Mouse (Mus musculus) midbrain, embryonic 15.5 days (tissue): ENCODE measurements around the gene Sh3tc1. TPM values are rescaled to one million over a fixed set of nuclear protein-coding genes. Genes with fewer than 3 reads are reported as not detected.

Experiments
- ATAC-seq: fragments of 200-750 bp; cut with Nextera tagmentation; replicated peaks from 2 replicates; pipeline ENCODE4 v1.8.0; 2017; ENCODE audit warnings: moderate TSS enrichment
- H3K27ac ChIP-seq: fragments of 300-500 bp; sonication (generic); 2 replicates; pipeline ENCODE4 v1.5.1; 2015; ENCODE audit warnings: mild to moderate bottlenecking, inconsistent platforms
- H3K27me3 ChIP-seq: fragments of 300-500 bp; sonication (generic); replicated peaks from 2 replicates; pipeline ENCODE4 v1.6.1; 2015; ENCODE audit warnings: inconsistent platforms
- H3K36me3 ChIP-seq: fragments of 300-500 bp; sonication (generic); replicated peaks from 2 replicates; pipeline ENCODE4 v1.6.1; 2015; ENCODE audit warnings: inconsistent platforms
- H3K4me1 ChIP-seq: fragments of 300-500 bp; sonication (generic); 2 replicates; pipeline ENCODE4 v1.6.1; 2015; ENCODE audit warnings: inconsistent platforms
- H3K4me2 ChIP-seq: fragments of 300-500 bp; sonication (generic); 2 replicates; pipeline ENCODE4 v1.6.1; 2015; ENCODE audit warnings: inconsistent platforms, mild to moderate bottlenecking, moderate library complexity
- H3K4me3 ChIP-seq: fragments of 300-500 bp; sonication (generic); 2 replicates; pipeline ENCODE4 v1.5.1; 2015; ENCODE audit warnings: mild to moderate bottlenecking, inconsistent platforms
- H3K9ac ChIP-seq: fragments of 300-500 bp; sonication (generic); 2 replicates; pipeline ENCODE4 v1.6.1; 2015; ENCODE audit warnings: mild to moderate bottlenecking, inconsistent platforms
- H3K9me3 ChIP-seq: fragments of 300-500 bp; sonication (generic); 2 replicates; pipeline ENCODE4 v1.6.1; 2016; ENCODE audit warnings: inconsistent platforms
- WGBS: fragments of 180-500 bp; shearing (Covaris S2); methylation state at CpG from one replicate; pipeline ENCODE4 v1.1.7; 2015; ENCODE audit warnings: mixed read lengths; 5-methylcytosine and 5-hydroxymethylcytosine counted together
- polyA plus RNA-seq: library from polyadenylated mRNA; unstranded; fragments of >200 nt; fragmentation: Nextera tagmentation; extraction: Ambion mirVana; gene quantifications from 2 replicates; pipeline ENCODE4 v1.2.1, GENCODE M21; 2015

The Sh3tc1 gene
- polyA plus RNA-seq = 2.5 and 3.5 TPM in 2 replicates

DNA sequence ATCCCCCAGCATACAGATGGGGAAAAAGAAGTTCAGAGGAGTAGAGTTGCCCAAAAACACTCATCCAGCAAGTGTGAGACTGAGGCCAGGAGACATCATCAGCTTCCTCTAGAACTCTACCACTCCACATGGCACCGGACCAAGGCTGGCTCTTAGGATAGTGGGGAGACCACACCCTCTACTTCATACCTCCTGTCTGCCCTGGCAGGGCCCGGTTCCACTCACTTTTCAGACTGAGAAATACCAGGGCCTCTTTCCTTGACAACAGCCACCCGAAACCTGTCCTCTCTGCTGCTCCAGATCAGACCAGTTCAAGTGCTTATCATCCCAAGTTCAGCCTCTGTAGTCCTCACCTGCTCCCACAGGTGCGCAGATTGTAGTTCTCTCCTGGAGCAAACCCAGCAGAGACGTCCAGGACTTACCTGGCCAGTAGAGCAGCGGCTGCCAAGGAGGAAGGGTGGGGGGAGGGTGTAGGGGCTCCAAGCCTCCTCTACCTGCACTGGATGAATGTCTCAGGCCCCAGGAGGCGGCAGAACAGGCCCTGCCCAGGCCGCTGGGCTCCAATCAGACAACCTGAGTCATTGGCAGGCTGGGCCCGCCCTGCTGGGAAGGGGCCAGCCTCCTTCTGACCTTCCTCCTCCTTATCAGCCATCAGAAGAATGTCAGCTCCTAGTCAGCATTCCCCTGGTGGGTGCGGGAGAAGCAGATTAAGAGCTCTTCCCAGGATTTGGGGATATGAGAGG, at the start of gene Sh3tc1:
Gene Sh3tc1 (minus strand): TSS at position 452 of the 743 bp plus-strand sequence.
- Histone ChIP-seq H3K9me3 (no peaks in the 10 kb centered on the region), H3K27me3 (0 out of 2 replicates have a peak, but pooled peaks cover 3% of the 10 kb centered on the region), H3K4me3 (no peak within 1 kb of the TSS), H3K36me3 (no peaks in the 10 kb centered on the region), H3K4me1 (no peaks in the 10 kb centered on the region), H3K9ac (no peak within 1 kb of the TSS), H3K4me2 (no peak within 1 kb of the TSS), H3K27ac (no peak within 1 kb of the TSS)
- 26% methylated on average over 10 of the region's 10 CpGs for WGBS
- ATAC-seq = no peak

DNA sequence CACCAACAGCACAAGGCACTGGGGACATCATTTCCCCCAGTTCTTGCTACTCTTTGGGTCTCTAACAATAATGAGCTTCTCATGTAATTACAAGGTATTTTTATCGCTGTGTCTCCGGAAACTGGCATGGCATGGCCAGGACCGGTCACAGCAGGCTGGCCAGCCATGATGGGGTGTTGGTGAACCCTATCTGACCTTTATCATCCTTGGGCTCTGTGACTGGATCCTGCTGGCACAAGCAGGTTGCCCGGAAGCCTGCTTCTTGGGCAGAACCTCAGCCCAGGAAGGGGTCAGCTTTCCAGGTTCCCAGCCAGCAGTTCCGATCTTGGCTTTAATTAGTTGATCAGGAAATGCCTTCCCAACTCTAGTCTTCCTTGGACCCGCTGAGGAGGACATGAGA, 48.9 kb upstream of the Sh3tc1 start:
- Histone ChIP-seq H3K27me3 (no peaks in the 10 kb centered on the region), H3K9me3 (no peaks in the 10 kb centered on the region), H3K9ac (no peak overlapping the region), H3K27ac (no peak overlapping the region), H3K36me3 (no peaks in the 10 kb centered on the region), H3K4me3 (no peak overlapping the region), H3K4me1 (no peaks in the 10 kb centered on the region), H3K4me2 (no peak overlapping the region)
- no peak for ATAC-seq
- WGBS = 83% methylated on average over 6 of the region's 6 CpGs

DNA sequence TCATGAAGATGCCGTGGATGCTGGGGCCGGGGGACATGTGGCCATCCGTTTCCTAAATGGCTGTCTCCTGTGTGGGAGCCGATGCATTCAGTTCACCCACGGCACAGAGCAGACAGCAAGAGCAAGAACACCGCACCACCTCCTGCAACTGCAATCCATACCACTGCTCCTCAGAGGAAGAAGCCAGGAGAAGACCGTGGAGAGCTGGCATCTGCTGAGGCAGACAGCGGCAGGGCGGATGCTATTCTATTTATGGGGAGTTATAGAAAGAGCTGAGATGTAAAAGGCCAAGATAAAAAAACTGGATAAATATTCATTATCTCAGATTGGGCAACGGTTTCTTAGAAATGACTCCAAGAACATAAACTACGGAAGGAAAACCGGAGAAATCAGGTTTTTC, 48.1 kb upstream of the Sh3tc1 start:
- 90% methylated on average over 12 of the region's 12 CpGs for WGBS
- H3K4me1 ChIP-seq = no peaks in the 10 kb centered on the region
- H3K27me3 ChIP-seq = no peaks in the 10 kb centered on the region
- H3K4me2 ChIP-seq = no peak overlapping the region
- no peak for ATAC-seq
- H3K4me3 ChIP-seq = no peak overlapping the region
- no peak overlapping the region for H3K27ac ChIP-seq
- H3K9ac ChIP-seq = no peak overlapping the region
- no peaks in the 10 kb centered on the region for H3K36me3 ChIP-seq
- H3K9me3 ChIP-seq = no peaks in the 10 kb centered on the region

DNA sequence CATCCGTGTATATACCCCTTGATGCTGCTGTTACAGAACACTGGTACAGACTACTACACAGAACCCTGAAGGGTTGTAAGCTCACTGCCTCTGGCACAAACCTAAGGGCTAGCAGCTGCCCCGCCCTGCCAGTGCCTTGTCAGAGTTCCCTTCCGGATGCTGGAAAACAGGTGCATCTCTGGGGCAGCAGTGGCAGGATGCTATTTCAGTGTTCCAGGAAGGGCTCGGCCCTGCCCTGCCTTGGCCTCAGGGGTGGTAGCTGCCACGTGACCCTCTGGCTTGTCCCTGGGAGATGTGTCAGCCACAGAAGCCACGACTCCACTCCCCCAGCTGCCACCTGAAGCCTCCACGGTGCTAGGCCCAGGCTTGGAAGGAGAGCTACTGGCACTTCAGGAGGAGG, 46.1 kb upstream of the Sh3tc1 start:
- no peak for ATAC-seq
- Histone ChIP-seq H3K27me3 (no peaks in the 10 kb centered on the region), H3K27ac (no peak overlapping the region), H3K36me3 (no peaks in the 10 kb centered on the region), H3K9ac (no peak overlapping the region), H3K4me3 (no peak overlapping the region), H3K9me3 (no peaks in the 10 kb centered on the region), H3K4me2 (no peak overlapping the region), H3K4me1 (no peaks in the 10 kb centered on the region)
- WGBS = 76% methylated on average over 7 of the region's 7 CpGs

DNA sequence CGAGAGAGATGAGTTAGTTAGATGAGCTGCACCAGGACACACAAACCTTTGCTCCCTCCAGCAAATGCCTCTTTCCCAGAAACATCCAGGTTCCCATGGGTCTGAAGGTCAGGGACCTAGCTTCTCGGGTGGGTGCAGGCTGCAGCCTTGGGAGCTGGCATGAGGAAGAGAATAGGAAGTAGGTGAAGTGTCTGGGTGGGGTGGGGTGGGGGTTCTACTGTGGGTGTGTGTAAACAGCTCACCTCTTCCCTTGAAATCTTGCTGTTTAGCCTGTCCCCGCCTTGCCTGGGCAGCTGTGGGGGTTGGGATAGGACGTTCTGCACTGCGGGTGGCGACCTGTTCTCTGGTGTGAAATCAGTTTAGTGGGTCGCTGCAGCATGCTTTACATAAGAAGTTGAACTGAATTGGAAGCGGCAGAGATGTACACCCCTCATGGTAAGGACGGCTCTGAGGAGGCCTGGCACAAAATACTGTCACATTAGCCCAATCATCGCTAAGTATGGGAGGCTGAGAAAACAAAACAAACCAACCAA, 42.9 kb upstream of the Sh3tc1 start:
- Histone ChIP-seq H3K36me3 (no peaks in the 10 kb centered on the region), H3K4me2 (no peak overlapping the region), H3K4me1 (no peaks in the 10 kb centered on the region), H3K9me3 (no peaks in the 10 kb centered on the region), H3K4me3 (no peak overlapping the region), H3K27me3 (no peaks in the 10 kb centered on the region), H3K9ac (no peak overlapping the region), H3K27ac (no peak overlapping the region)
- ATAC-seq = no peak
- WGBS = 52% methylated on average over 10 of the region's 10 CpGs

DNA sequence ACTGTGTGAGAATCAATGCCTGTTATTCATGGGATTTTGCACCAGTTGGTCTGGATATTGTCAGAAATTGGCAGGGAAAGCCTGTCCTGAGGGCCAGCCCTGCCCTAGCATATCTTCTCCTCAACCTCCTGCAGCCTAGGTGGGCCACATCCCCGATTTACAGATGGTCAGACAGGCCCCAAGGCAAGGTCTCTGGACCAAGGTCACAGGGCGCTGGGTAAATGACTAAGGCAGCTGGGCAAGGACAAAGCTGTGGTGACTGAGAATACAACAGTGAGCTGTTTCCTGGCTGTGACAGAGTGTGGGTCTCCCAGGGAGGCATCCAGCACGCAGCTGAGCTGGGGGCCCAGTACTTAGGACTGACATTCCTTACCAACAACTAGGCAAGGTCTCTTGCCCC, 41.3 kb upstream of the Sh3tc1 start:
- Histone ChIP-seq H3K36me3 (no peaks in the 10 kb centered on the region), H3K9me3 (no peaks in the 10 kb centered on the region), H3K4me1 (no peaks in the 10 kb centered on the region), H3K4me2 (no peak overlapping the region), H3K27ac (no peak overlapping the region), H3K4me3 (no peak overlapping the region), H3K9ac (no peak overlapping the region), H3K27me3 (no peaks in the 10 kb centered on the region)
- 71% methylated on average over 3 of the region's 3 CpGs for WGBS
- ATAC-seq = no peak

DNA sequence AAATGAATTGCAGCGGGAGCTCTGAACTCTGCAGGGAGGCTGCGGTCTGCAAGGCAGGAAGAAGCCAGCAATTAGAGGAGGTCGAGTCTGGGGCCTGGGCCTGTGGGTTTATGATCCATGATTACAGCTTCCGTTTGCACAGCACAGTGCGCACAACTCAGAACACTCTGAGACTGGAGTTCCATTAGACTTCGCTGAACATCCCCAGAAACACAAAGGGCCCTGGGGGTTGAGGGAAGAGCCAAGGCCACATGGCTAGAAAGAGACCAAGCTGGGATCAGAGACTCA, 34.3 kb upstream of the Sh3tc1 start:
- no peak for ATAC-seq
- 58% methylated on average over 6 of the region's 6 CpGs for WGBS
- peaks cover 7% of the 10 kb centered on the region; the same call in 1 of the 2 replicates for H3K4me1 ChIP-seq
- no peak overlapping the region for H3K27ac ChIP-seq
- no peaks in the 10 kb centered on the region for H3K36me3 ChIP-seq
- no peak overlapping the region for H3K4me2 ChIP-seq
- H3K4me3 ChIP-seq = no peak overlapping the region
- no peaks in the 10 kb centered on the region for H3K27me3 ChIP-seq
- no peaks in the 10 kb centered on the region for H3K9me3 ChIP-seq
- no peak overlapping the region for H3K9ac ChIP-seq

DNA sequence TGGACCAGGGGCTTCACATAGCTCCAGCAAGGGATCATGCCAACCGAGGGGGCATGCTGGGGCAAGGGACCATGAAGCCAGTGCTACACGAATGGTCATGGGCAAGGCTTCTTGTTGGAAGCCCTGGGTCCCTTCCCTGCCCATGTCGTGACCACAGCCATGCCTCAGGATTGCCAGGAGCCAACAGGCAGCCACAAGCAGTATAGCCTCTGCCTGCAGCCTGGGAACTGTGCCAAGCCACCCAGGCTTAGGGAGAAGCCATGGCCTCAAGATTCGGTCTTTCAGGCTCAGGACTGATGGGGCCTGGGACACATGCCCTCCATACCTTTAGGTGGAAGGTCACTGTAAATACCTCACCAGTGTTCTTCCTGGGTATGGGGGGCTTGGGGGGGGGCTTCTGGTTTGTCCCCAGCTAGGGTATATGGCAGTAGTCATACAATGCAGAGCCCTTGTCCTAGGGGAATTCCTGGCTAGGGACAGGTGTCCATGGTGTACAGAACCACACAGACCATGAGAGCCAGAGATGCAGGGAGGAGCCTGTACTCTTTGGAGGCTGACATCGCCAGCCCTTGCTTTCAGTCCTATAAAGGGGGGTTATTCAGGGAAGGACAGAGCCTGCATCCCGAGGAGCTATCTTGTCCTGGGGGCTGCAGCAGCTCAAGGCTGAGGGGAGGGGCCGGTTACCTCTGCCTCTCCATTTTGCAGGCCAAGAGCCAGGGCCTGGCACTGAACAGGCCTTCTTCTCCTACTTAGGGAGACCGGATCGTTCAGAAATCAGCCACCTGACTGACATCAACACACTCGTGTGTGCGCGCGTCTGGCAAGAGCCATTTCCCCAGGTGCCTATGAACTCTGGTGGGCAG, 33.7 kb upstream of the Sh3tc1 start:
- Histone ChIP-seq H3K4me1 (peaks cover 7% of the 10 kb centered on the region; the same call in 1 of the 2 replicates), H3K9me3 (no peaks in the 10 kb centered on the region), H3K36me3 (no peaks in the 10 kb centered on the region), H3K27me3 (no peaks in the 10 kb centered on the region), H3K27ac (no peak overlapping the region), H3K4me3 (no peak overlapping the region), H3K9ac (no peak overlapping the region), H3K4me2 (no peak overlapping the region)
- no peak; the same call in 1 of the 2 replicates for ATAC-seq
- WGBS = 74% methylated on average over 13 of the region's 13 CpGs

DNA sequence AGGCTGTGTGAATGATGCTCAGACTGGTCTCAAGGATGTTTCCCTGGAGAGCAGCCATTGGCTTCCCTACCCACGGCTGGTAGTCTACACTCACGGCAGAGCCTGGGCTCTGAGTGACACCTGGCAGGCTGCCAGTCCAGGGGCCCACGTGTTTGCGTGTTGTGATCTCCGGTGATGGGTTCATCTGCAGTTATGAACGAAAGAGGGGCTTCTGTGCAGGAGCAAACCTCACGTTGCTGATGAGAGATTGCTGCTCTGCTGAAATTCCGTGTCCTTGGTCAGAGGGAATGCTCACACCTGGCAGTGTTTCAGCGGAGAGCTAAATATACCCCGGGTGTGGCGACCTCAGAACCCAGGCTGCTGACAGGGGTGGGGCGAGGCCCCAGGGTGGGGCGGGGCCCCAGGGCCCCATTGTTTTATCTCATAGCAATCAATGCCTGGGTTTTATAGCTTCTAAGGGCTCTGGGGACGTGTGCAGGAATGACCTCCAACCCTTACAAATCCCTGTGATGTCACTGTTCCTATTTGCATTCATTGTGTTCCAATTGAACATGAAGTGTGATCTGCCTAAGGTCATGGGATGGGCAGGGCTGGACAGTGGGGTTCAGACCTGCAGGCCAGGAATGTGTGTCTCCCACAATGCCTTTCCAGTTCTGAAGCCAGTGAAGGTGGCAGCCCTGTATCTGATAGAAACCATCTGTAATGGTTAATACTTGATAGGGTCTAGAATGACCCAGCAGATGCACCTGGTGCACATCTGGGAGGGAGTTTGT, 31.3 kb upstream of the Sh3tc1 start:
- H3K4me1 ChIP-seq = peaks cover 7% of the 10 kb centered on the region; the same call in 1 of the 2 replicates
- no peak for ATAC-seq
- H3K9ac ChIP-seq = no peak overlapping the region
- no peaks in the 10 kb centered on the region for H3K9me3 ChIP-seq
- WGBS = 69% methylated on average over 14 of the region's 14 CpGs
- H3K36me3 ChIP-seq = no peaks in the 10 kb centered on the region
- no peak overlapping the region for H3K4me2 ChIP-seq
- no peak overlapping the region for H3K27ac ChIP-seq
- H3K4me3 ChIP-seq = no peak overlapping the region
- H3K27me3 ChIP-seq = no peaks in the 10 kb centered on the region

DNA sequence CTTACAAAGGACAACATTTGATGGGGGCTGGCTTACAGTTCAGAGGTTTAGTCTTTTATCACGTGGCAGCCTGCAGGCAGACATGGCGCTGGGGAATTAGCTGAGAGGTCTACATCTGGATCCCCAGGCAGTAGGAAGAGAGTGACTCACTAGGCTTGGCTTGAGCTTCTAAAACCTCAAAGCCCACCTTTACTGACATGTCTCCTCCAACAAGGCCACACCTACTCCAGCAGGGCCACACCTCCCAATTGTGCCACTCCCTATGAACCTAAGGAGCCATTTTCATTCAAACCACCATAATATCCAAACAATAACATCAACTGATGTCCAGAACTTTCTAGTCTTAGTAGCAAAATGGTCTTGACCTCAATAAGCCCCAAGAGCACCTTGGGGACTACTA, 30.5 kb upstream of the Sh3tc1 start:
- no peak for ATAC-seq
- 88% methylated on average over 2 of the region's 2 CpGs for WGBS

DNA sequence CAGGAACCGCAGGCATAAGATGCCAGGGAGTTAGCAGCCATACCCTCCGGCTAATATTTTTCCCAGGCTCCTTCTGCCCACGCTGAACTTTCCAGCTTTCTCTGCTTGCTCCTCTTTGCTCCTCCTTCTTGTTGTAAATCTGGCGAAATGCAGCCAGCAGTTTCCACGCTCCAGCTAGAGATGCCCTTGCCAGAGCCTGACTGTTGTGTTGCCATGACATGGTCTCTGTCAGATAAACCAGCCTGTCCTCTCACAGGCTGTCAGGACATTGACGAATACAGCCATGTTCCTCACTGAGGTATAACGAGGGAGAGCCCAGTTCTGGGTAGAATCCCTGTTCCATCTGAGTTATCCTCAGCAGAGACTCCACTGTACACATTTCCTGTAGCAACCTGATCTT, 29.2 kb upstream of the Sh3tc1 start:
- Histone ChIP-seq H3K27ac (no peak overlapping the region), H3K4me2 (no peak overlapping the region), H3K4me3 (no peak overlapping the region), H3K9ac (no peak overlapping the region), H3K4me1 (peaks cover 7% of the 10 kb centered on the region; the same call in 1 of the 2 replicates), H3K9me3 (no peaks in the 10 kb centered on the region), H3K36me3 (no peaks in the 10 kb centered on the region), H3K27me3 (no peaks in the 10 kb centered on the region)
- 87% methylated on average over 7 of the region's 7 CpGs for WGBS
- ATAC-seq = no peak

More for the DNA sequence above, 30.5 kb upstream of the Sh3tc1 start:
- H3K9ac ChIP-seq = no peak overlapping the region
- no peaks in the 10 kb centered on the region for H3K9me3 ChIP-seq
- H3K4me1 ChIP-seq = peaks cover 7% of the 10 kb centered on the region; the same call in 1 of the 2 replicates
- H3K27ac ChIP-seq = no peak overlapping the region
- no peak overlapping the region for H3K4me2 ChIP-seq
- no peak overlapping the region for H3K4me3 ChIP-seq
- no peaks in the 10 kb centered on the region for H3K27me3 ChIP-seq
- H3K36me3 ChIP-seq = no peaks in the 10 kb centered on the region

DNA sequence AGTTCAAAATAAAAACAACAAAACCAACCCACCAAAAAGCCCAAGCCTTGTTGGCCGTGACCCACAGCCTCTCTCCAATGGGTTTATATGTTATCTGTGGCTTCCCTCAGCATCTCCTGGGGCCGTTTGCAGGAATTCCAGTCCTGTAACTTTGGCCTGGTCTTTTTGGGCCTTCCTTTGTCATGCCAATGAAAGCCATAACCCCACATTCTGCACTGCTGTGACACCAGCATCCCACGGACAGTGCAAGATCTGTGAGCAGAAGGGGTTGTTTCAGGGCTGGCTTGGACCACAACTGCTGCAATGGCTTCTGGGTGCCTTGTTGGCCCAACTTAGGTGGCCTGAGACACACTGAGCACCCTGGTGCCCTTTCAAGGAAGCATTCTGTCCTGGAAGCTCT, 28.7 kb upstream of the Sh3tc1 start:
- 0 out of 2 replicates have a peak, but pooled peaks cover 2% of the 10 kb centered on the region for H3K4me1 ChIP-seq
- H3K4me2 ChIP-seq = no peak overlapping the region
- H3K4me3 ChIP-seq = no peak overlapping the region
- ATAC-seq = no peak
- 66% methylated on average over 3 of the region's 3 CpGs for WGBS
- H3K27ac ChIP-seq = no peak overlapping the region
- H3K36me3 ChIP-seq = no peaks in the 10 kb centered on the region
- H3K9me3 ChIP-seq = no peaks in the 10 kb centered on the region
- H3K27me3 ChIP-seq = no peaks in the 10 kb centered on the region
- H3K9ac ChIP-seq = no peak overlapping the region
